Mouse (Mus musculus): ENCODE data around the gene Tecr.
"Not testable (repeated sequence)": the region's sequence is repeated elsewhere in the genome, so short reads cannot be mapped to it uniquely, and the experiment has no call there.

The Tecr gene

GRCm38 (mm10) chr8:83618566-83618965 is 10.8 kb upstream of the Tecr start:
- no peak for DNase-seq (ENCODE audit: low read depth, low spot score)

- DNase-seq (ENCODE audit: low read depth, low spot score): no peak
These were observed 9.3 kb upstream of the Tecr start for GRCm38 (mm10) chr8:83617111-83617510.

- no peak for DNase-seq (ENCODE audit: low read depth, low spot score)
These were observed 8.9 kb upstream of the Tecr start for GRCm38 (mm10) chr8:83616625-83617024.

- DNase-seq (ENCODE audit: low read depth, low spot score): no peak
These were observed 5.9 kb upstream of the Tecr start for GRCm38 (mm10) chr8:83613695-83614094.

- no peak for DNase-seq (ENCODE audit: low read depth, low spot score)
These were observed 4.2 kb upstream of the Tecr start for GRCm38 (mm10) chr8:83611921-83612320.

- no peak for DNase-seq (ENCODE audit: low read depth, low spot score)
These were observed 1.9 kb upstream of the Tecr start for GRCm38 (mm10) chr8:83609547-83610180.

GRCm38 (mm10) chr8:83609086-83609485 is 1.3 kb upstream of the Tecr start:
- no peak for DNase-seq (ENCODE audit: low read depth, low spot score)

DNA sequence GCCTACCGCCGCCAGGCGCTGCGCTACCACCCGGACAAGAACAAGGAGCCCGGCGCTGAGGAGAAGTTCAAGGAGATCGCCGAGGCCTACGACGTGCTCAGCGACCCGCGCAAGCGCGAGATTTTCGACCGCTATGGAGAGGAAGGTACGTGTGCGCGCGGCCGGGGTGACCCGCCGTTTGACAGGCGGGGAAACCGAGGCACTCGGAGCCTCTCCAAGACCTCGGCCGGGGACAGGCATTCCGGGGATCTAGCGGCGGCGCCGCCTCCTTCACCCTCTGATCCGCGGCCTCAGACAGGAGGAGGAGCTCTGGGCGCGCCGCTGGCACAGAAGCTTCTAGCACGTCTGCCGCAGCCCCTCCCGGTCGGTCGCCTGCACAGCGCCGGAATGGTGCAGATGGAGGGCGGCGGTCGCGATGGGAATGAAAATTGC is 643 bp upstream of the Tecr start:
- peak; percentile 76 for DNase-seq (ENCODE audit: low read depth, low spot score)

GRCm38 (mm10) chr8:83602650-83603029 is 5.1 kb downstream of the Tecr start:
- no peak for DNase-seq (ENCODE audit: low read depth, low spot score)

GRCm38 (mm10) chr8:83599814-83600213 is 8.0 kb downstream of the Tecr start:
- DNase-seq (ENCODE audit: low read depth, low spot score): no peak

GRCm38 (mm10) chr8:83598146-83598545 is 9.6 kb downstream of the Tecr start:
- DNase-seq (ENCODE audit: low read depth, low spot score): no peak

GRCm38 (mm10) chr8:83596369-83596768 is 11.4 kb downstream of the Tecr start:
- no peak for DNase-seq (ENCODE audit: low read depth, low spot score)

DNA sequence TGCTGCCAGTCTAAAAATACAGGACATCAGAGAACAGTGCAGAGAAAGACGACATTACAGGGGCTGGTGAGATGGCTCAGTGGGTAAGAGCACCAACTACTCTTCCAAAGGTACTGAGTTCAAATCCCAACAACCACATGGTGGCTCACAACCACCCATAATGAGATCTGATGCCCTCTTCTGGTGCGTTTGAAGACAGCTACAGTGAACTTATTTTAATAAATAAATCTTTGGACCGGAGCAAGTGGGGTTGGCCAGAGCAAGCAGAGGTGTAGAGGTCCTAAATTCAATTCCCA is 12.8 kb downstream of the Tecr start:
- not testable (repeated sequence) for DNase-seq (ENCODE audit: low read depth, low spot score)

- peak; percentile 99 for DNase-seq (ENCODE audit: low read depth, low spot score)
These were observed 13.4 kb downstream of the Tecr start for GRCm38 (mm10) chr8:83594167-83595049.

- DNase-seq (ENCODE audit: low read depth, low spot score): no peak
These were observed 14.2 kb downstream of the Tecr start for GRCm38 (mm10) chr8:83593325-83594166.

DNA sequence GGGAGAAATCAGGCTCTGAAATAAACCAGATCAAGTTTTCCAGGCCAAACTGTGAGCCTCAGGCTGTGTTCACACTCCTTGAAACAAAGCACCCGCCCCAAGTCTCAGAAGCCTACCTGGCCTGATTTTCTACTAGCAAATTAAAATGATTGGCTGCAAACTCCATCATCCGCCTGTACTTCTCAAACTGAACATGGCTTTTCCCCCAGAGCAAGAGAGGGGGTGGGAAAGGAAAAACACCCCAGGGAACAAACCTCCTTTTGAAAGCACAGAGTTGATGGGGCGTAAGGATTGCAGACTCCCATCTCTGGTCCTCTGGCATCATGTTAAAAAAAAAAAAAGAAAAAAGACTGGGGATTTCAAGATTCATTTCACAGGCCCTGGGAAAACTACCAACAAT is 15.1 kb downstream of the Tecr start:
- no peak for DNase-seq (ENCODE audit: low read depth, low spot score)

DNA sequence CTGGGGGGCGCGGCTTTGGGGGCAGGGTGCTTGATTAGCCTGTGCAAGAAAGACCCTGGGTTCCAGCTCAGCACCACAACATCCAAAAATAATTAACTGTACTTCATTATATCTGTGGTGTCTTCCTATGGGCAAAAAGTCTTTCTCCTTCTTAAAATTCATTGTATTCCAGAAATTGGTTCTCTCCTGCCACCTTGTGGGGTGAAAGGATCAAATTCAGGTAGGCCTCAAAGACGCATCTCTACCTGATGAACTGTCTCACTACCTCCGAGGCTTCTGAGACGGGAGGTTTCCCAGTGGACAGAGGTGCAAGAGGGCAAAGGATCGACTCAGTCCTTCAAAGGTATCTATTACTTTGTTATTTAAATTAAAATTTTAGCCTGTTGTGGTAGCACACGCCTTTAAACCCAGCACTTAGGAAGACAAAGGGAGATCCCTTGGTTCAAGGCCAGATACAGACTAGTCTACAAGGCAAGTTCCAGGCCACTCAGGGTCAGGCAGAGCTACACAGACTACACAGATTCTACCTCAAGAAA is 17.2 kb downstream of the Tecr start:
- no peak for DNase-seq (ENCODE audit: low read depth, low spot score)

- DNase-seq (ENCODE audit: low read depth, low spot score): no peak
These were observed 18.9 kb downstream of the Tecr start for GRCm38 (mm10) chr8:83588886-83589285.

- DNase-seq (ENCODE audit: low read depth, low spot score): no peak
These were observed 20.1 kb downstream of the Tecr start for GRCm38 (mm10) chr8:83587644-83588043.

DNA sequence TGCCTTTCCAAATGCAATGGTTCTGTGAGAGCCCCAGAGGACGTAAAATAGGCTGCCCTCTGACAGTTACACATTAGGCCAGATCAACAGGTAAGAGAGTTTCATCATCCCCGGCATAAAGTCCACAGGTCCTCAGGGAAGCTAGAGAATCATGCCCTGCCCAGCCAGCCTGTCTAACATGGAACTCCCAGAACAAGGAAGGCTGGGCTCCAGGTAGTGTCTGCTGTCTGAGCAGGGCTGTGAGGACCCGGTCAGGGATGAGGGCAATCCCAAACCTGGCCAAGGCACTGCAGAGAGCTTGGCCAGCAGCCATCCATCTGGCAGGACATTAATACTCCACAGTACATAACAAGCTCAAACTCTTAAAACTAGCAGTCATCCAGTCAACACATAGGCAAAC is 22.4 kb downstream of the Tecr start:
- DNase-seq (ENCODE audit: low read depth, low spot score): no peak

- DNase-seq (ENCODE audit: low read depth, low spot score): no peak
These were observed 23.0 kb downstream of the Tecr start for GRCm38 (mm10) chr8:83584771-83585170.

DNA sequence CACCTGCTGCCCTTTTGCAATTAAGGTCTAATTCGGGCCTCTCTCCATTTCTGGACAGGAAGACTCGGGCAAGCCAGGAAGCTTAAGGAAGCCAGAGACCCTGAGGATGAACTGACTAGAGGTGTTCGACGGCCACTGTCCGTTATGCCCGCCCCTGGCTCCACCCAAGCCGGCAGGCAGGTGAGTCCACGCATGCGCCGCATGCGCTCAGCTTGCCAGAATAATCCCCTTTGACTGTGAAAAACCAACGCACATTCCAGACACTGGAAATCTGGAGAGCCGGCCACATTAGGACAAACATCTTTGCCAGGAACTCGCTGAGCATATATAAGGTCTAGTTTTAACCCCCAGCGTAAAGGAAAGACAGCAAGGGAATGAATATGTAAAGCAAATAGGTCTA is 24.5 kb downstream of the Tecr start:
- DNase-seq (ENCODE audit: low read depth, low spot score): no peak
